Mouse (Mus musculus) C2C12 (cell line): ENCODE measurements around the gene A830018L16Rik.

Source experiments
- CTCF ChIP-seq: IDR thresholded peaks from one replicate; pipeline ENCODE4 v1.5.1; 2011; ENCODE audit not compliant: control insufficient read depth, insufficient read depth, insufficient read length
- MAX ChIP-seq: IDR thresholded peaks from one replicate; pipeline ENCODE4 v1.6.1; 2011; ENCODE audit warnings: mild to moderate bottlenecking, control low read depth

DNA sequence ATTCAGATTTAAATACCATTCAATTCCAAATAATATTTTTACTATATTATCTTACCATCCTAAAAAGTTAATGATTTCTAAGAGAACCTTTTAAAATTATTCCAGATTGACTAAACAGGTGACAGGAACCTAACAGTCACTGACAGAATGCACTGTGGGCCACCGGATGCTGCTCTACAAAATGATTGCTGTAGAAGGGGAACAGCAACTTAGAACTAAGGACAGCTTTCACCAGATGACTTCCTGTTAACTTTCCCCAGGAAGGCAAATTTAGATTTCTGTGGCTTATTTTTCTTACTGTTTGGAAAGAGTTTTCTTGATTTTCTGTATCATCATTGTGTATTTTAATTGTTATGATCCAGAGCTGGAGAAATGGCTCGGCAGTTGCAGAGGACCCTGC lies 156.4 kb downstream of the A830018L16Rik start:
- TF ChIP-seq CTCF (no peak), MAX (no peak)
